Mouse (Mus musculus): ENCODE measurements around the gene Smarcb1. TPM values are rescaled to one million over a fixed set of nuclear protein-coding genes. Genes with fewer than 3 reads are reported as not detected.

Smarcb1 gene
- total RNA-seq, 1 experiment from 2014 or later, result 101 TPM

GRCm38 (mm10) chr10:75936909-75937667 is 15.7 kb upstream of the Smarcb1 start:
- ATAC-seq (replicated peaks in 1 of 2; ENCODE audit: insufficient read depth in 1 of 2, low FRiP score in 2 of 2, low TSS enrichment in 1 of 2, low read depth in 1 of 2, poor library complexity in 2 of 2, severe bottlenecking in 2 of 2), result no peak

GRCm38 (mm10) chr10:75935680-75936541 is 14.5 kb upstream of the Smarcb1 start, which contains the start of gene Mmp11:
Gene Mmp11, minus strand, starts transcription at chr10:75936496.
- peak; percentile 82 to 90 for ATAC-seq (replicated peaks in 1 of 2; ENCODE audit: insufficient read depth in 1 of 2, low FRiP score in 2 of 2, low TSS enrichment in 1 of 2, low read depth in 1 of 2, poor library complexity in 2 of 2, severe bottlenecking in 2 of 2)

GRCm38 (mm10) chr10:75934991-75935390 is 13.6 kb upstream of the Smarcb1 start:
- ATAC-seq (replicated peaks in 1 of 2; ENCODE audit: insufficient read depth in 1 of 2, low FRiP score in 2 of 2, low TSS enrichment in 1 of 2, low read depth in 1 of 2, poor library complexity in 2 of 2, severe bottlenecking in 2 of 2), result no peak

GRCm38 (mm10) chr10:75932891-75933290 is 11.5 kb upstream of the Smarcb1 start, which contains the start of gene Chchd10:
Gene Chchd10, plus strand, starts transcription at chr10:75933130.
- no peak for ATAC-seq (replicated peaks in 1 of 2; ENCODE audit: insufficient read depth in 1 of 2, low FRiP score in 2 of 2, low TSS enrichment in 1 of 2, low read depth in 1 of 2, poor library complexity in 2 of 2, severe bottlenecking in 2 of 2)

GRCm38 (mm10) chr10:75932081-75932678 is 10.8 kb upstream of the Smarcb1 start:
- ATAC-seq (replicated peaks in 1 of 2; ENCODE audit: insufficient read depth in 1 of 2, low FRiP score in 2 of 2, low TSS enrichment in 1 of 2, low read depth in 1 of 2, poor library complexity in 2 of 2, severe bottlenecking in 2 of 2), result 0 out of 4 replicates have a peak, but pooled peaks have one; percentile 11 to 18

- no peak for ATAC-seq (replicated peaks in 1 of 2; ENCODE audit: insufficient read depth in 1 of 2, low FRiP score in 2 of 2, low TSS enrichment in 1 of 2, low read depth in 1 of 2, poor library complexity in 2 of 2, severe bottlenecking in 2 of 2)
Observed at GRCm38 (mm10) chr10:75931311-75931710, 9.9 kb upstream of the Smarcb1 start.

GRCm38 (mm10) chr10:75930304-75930703 is 8.9 kb upstream of the Smarcb1 start:
- ATAC-seq (replicated peaks in 1 of 2; ENCODE audit: insufficient read depth in 1 of 2, low FRiP score in 2 of 2, low TSS enrichment in 1 of 2, low read depth in 1 of 2, poor library complexity in 2 of 2, severe bottlenecking in 2 of 2), result no peak

- no peak for ATAC-seq (replicated peaks in 1 of 2; ENCODE audit: insufficient read depth in 1 of 2, low FRiP score in 2 of 2, low TSS enrichment in 1 of 2, low read depth in 1 of 2, poor library complexity in 2 of 2, severe bottlenecking in 2 of 2)
Observed at GRCm38 (mm10) chr10:75926396-75926795, 5.0 kb upstream of the Smarcb1 start.

GRCm38 (mm10) chr10:75924324-75924723 is 2.9 kb upstream of the Smarcb1 start:
- no peak for ATAC-seq (replicated peaks in 1 of 2; ENCODE audit: insufficient read depth in 1 of 2, low FRiP score in 2 of 2, low TSS enrichment in 1 of 2, low read depth in 1 of 2, poor library complexity in 2 of 2, severe bottlenecking in 2 of 2)

- ATAC-seq (replicated peaks in 1 of 2; ENCODE audit: insufficient read depth in 1 of 2, low FRiP score in 2 of 2, low TSS enrichment in 1 of 2, low read depth in 1 of 2, poor library complexity in 2 of 2, severe bottlenecking in 2 of 2), result peak; percentile 8 to 9; a peak in 2 of 4 replicates
Observed at GRCm38 (mm10) chr10:75921726-75922560, 526 bp upstream of the Smarcb1 start.

- ATAC-seq (replicated peaks in 1 of 2; ENCODE audit: insufficient read depth in 1 of 2, low FRiP score in 2 of 2, low TSS enrichment in 1 of 2, low read depth in 1 of 2, poor library complexity in 2 of 2, severe bottlenecking in 2 of 2), result no peak
Observed at GRCm38 (mm10) chr10:75919026-75919425, 2.4 kb downstream of the Smarcb1 start.

GRCm38 (mm10) chr10:75916840-75917239 is 4.6 kb downstream of the Smarcb1 start:
- no peak for ATAC-seq (replicated peaks in 1 of 2; ENCODE audit: insufficient read depth in 1 of 2, low FRiP score in 2 of 2, low TSS enrichment in 1 of 2, low read depth in 1 of 2, poor library complexity in 2 of 2, severe bottlenecking in 2 of 2)

GRCm38 (mm10) chr10:75915557-75915956 is 5.9 kb downstream of the Smarcb1 start:
- ATAC-seq (replicated peaks in 1 of 2; ENCODE audit: insufficient read depth in 1 of 2, low FRiP score in 2 of 2, low TSS enrichment in 1 of 2, low read depth in 1 of 2, poor library complexity in 2 of 2, severe bottlenecking in 2 of 2), result no peak

- ATAC-seq (replicated peaks in 1 of 2; ENCODE audit: insufficient read depth in 1 of 2, low FRiP score in 2 of 2, low TSS enrichment in 1 of 2, low read depth in 1 of 2, poor library complexity in 2 of 2, severe bottlenecking in 2 of 2), result no peak
Observed at GRCm38 (mm10) chr10:75913013-75913589, 8.3 kb downstream of the Smarcb1 start.

GRCm38 (mm10) chr10:75910698-75911097 is 10.7 kb downstream of the Smarcb1 start:
- ATAC-seq (replicated peaks in 1 of 2; ENCODE audit: insufficient read depth in 1 of 2, low FRiP score in 2 of 2, low TSS enrichment in 1 of 2, low read depth in 1 of 2, poor library complexity in 2 of 2, severe bottlenecking in 2 of 2), result no peak

GRCm38 (mm10) chr10:75906882-75907281 is 14.5 kb downstream of the Smarcb1 start:
- ATAC-seq (replicated peaks in 1 of 2; ENCODE audit: insufficient read depth in 1 of 2, low FRiP score in 2 of 2, low TSS enrichment in 1 of 2, low read depth in 1 of 2, poor library complexity in 2 of 2, severe bottlenecking in 2 of 2), result no peak

GRCm38 (mm10) chr10:75904391-75904790 is 17.0 kb downstream of the Smarcb1 start:
- no peak for ATAC-seq (replicated peaks in 1 of 2; ENCODE audit: insufficient read depth in 1 of 2, low FRiP score in 2 of 2, low TSS enrichment in 1 of 2, low read depth in 1 of 2, poor library complexity in 2 of 2, severe bottlenecking in 2 of 2)
